10 mouse cellular contexts compared by ENCODE assay signal in genomic region chr6:146912835-146913488, GRCm38 (mm10). TPM values are rescaled to one million over a fixed set of nuclear protein-coding genes. Genes with fewer than 3 reads are reported as not detected.
DNase-seq lines count a peak whose midpoint lies in the region; ATAC-seq and TF ChIP-seq lines count a peak whose summit lies in the region.
"Had no signal": no experiment of that assay in that cellular context is flagged by ENCODE, and none has a peak within 500 bp of the region (broad histone marks: within the 10 kb centered on the region; RNA-seq: fewer than 3 reads in every experiment).

No protein-coding gene starts in this region.

- no peak for TF ChIP-seq CTCF in gastrocnemius, adult 2 months (IDR thresholded peaks at IDR 0.05)

- H3K4me2 ChIP-seq in forebrain, embryonic 15.5 days (replicated peaks): no peak overlapping the region

- WGBS in heart, embryonic 10.5 days: 31% methylated on average over 3 of the region's 3 CpGs
- 22% methylated on average over 3 of the region's 3 CpGs for WGBS in forebrain, embryonic 15.5 days

- no peaks in the 10 kb centered on the region for H3K36me3 ChIP-seq in heart, embryonic 10.5 days
- peaks cover 13% of the 10 kb centered on the region for H3K36me3 ChIP-seq in megakaryocyte, embryonic 14.5 days (replicated peaks; ENCODE audit: low read length)
- H3K36me3 ChIP-seq in forebrain, embryonic 15.5 days: no peaks in the 10 kb centered on the region

- peaks cover 54% of the 10 kb centered on the region for H3K4me1 ChIP-seq in heart, embryonic 10.5 days
- H3K4me1 ChIP-seq in megakaryocyte, embryonic 14.5 days: peaks cover 100% of the 10 kb centered on the region
- H3K4me1 ChIP-seq in forebrain, embryonic 15.5 days: no peaks in the 10 kb centered on the region

- no peak overlapping the region; the same call in 1 of the 2 replicates for H3K4me3 ChIP-seq in gastrocnemius, adult 2 months
- peak overlapping the region; percentile 15; the same call in 1 of the 2 replicates for H3K4me3 ChIP-seq in heart, embryonic 10.5 days
- H3K4me3 ChIP-seq in megakaryocyte, embryonic 14.5 days (replicated peaks): peak overlapping the region; percentile 85
- no peak overlapping the region for H3K4me3 ChIP-seq in forebrain, embryonic 15.5 days
- H3K4me3 ChIP-seq: erythroblast, embryonic 14.5 days had no signal

- no peak overlapping the region for H3K9ac ChIP-seq in forebrain, embryonic 15.5 days (replicated peaks)

- DNase-seq in gastrocnemius, adult 2 months: peak; percentile 29
- no peak for DNase-seq in gastrocnemius, postnatal 36 days
- DNase-seq in heart, embryonic 10.5 days (ENCODE audit: low spot score): no peak
- DNase-seq in kidney, postnatal 14 days: peak; percentile 71
- no peak for DNase-seq in cerebellum, adult 11 months

- H3K27ac ChIP-seq in gastrocnemius, adult 2 months: peak overlapping the region; percentile 86
- H3K27ac ChIP-seq in heart, embryonic 10.5 days: peak overlapping the region; percentile 78; the same call in 1 of the 2 replicates
- H3K27ac ChIP-seq in forebrain, embryonic 15.5 days (replicated peaks): no peak overlapping the region

- intact Hi-C loops in gastrocnemius, adult 2 months (cut with DNase I): no loop called here
- intact Hi-C loops in gastrocnemius, postnatal 36 days (cut with DNase I): no loop called here

- ATAC-seq in frontal cortex, adult (ENCODE audit: low TSS enrichment): no peak
- no peak for ATAC-seq in forebrain, embryonic 15.5 days (replicated peaks)

- H3K27me3 ChIP-seq in heart, embryonic 10.5 days (ENCODE audit: insufficient read depth, poor library complexity, severe bottlenecking): no peaks in the 10 kb centered on the region
- H3K27me3 ChIP-seq in megakaryocyte, embryonic 14.5 days (replicated peaks): no peaks in the 10 kb centered on the region
- H3K27me3 ChIP-seq in forebrain, embryonic 15.5 days: no peaks in the 10 kb centered on the region
- H3K27me3 ChIP-seq: CH12.LX had no signal

- H3K9me3 ChIP-seq in heart, embryonic 10.5 days: no peaks in the 10 kb centered on the region
- no peaks in the 10 kb centered on the region for H3K9me3 ChIP-seq in megakaryocyte, embryonic 14.5 days
- H3K9me3 ChIP-seq in forebrain, embryonic 15.5 days: no peaks in the 10 kb centered on the region

RNA-seq across cellular contexts. Expression of gene Ppfibp1, which starts 24.7 kb away (rescaled TPM):
- 10 to 100 TPM; 40.3 to 44.8 TPM for total RNA-seq in gastrocnemius, adult 2 months (2021)
- total RNA-seq in gastrocnemius, postnatal 36 days (2021): 10 to 100 TPM; 36.7 to 37.6 TPM
- 67.3 and 88.3 TPM in 2 replicates for polyA plus RNA-seq in heart, embryonic 10.5 days (2016; fragmentation: Nextera tagmentation; extraction: Ambion mirVana)
- 1.7 and 3.4 TPM in 2 replicates for polyA plus RNA-seq in megakaryocyte, embryonic 14.5 days (2012; ENCODE audit: insufficient read depth, low replicate concordance)
- polyA plus RNA-seq in forebrain, embryonic 15.5 days (2015; fragmentation: Nextera tagmentation; extraction: Ambion mirVana): 14.2 and 19.4 TPM in 2 replicates
- polyA plus RNA-seq: erythroblast, embryonic 14.5 days had no signal

RNA-seq across cellular contexts. Expression of gene 1700034J05Rik, which starts 41.3 kb away (rescaled TPM):
- not detected for total RNA-seq in gastrocnemius, adult 2 months (2021)
- not detected for total RNA-seq in gastrocnemius, postnatal 36 days (2021)
- polyA plus RNA-seq in heart, embryonic 10.5 days (2016; fragmentation: Nextera tagmentation; extraction: Ambion mirVana): 0.22 and 0.33 TPM in 2 replicates
- polyA plus RNA-seq in megakaryocyte, embryonic 14.5 days (2012; ENCODE audit: insufficient read depth, low replicate concordance): not detected in 2 replicates
- not detected in 2 replicates for polyA plus RNA-seq in forebrain, embryonic 15.5 days (2015; fragmentation: Nextera tagmentation; extraction: Ambion mirVana)
- total RNA-seq: CH12.LX had no signal
- polyA plus RNA-seq: erythroblast, embryonic 14.5 days had no signal

Comparison
In these comparisons a context has a peak if more than half of its experiments do, and no peak if none do; other contexts are left out.
1. DNase-seq: peak in gastrocnemius, adult 2 months (single experiment) and kidney, postnatal 14 days (single experiment); none in gastrocnemius, postnatal 36 days (0 of 2), heart, embryonic 10.5 days (single experiment) and cerebellum, adult 11 months (single experiment).
2. H3K4me3 ChIP-seq: peak in heart, embryonic 10.5 days (single experiment) and megakaryocyte, embryonic 14.5 days (single experiment); none in gastrocnemius, adult 2 months (single experiment) and forebrain, embryonic 15.5 days (single experiment).